Mouse (Mus musculus): Measurements from ENCODE around the gene Gm18336.

DNA sequence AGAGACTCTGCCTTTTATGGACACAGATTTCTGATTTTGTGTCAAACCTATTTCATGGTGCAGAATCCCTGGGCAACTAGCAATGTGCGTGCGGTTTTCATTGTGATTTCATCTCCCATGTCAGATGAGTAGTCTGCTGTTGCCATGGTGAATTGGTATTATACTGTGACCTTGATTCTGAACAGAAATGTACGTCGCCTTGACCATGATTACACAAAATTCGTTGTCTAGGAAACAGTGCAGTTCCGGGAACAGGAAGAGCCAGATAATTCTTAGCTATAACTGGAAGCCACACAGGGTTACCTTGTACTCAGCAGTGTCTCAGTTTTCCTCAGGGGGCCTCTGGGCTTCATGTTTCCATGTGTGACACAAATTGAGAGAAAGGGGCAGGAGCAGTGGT is 14.1 kb downstream of the Gm18336 start:
- TF ChIP-seq CTCF (IDR thresholded peaks at IDR 0.05; ENCODE audit: borderline replicate concordance, insufficient read depth, low read depth, low read length) = no peak
- TF ChIP-seq POLR2A (IDR thresholded peaks at IDR 0.05; ENCODE audit: borderline replicate concordance, insufficient read depth, low read length) = no peak
